Mouse (Mus musculus): ENCODE results near the gene Pcnx2.

DNA sequence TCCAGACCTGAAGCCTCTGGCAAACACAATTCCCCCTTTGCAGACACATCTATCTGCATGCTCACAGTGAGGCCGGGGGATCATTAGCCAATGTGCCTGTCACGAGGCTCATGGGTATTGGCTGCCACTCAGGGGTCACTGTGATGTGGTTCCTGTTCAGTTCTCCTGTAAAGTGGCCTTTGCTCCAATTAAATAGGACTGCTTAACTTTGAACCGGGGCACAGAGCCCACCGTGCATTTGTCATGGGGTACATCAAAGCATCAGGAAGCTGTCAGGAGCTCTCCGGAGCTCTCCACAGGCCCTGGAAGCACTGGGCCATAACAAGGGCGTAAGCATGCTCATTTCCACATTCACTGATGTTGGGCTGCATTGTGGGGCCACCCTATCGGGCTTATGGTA lies 181.5 kb downstream of the Pcnx2 start:
- no peak for TF ChIP-seq GATA1 (IDR thresholded peaks at IDR 0.05; ENCODE audit: borderline replicate concordance, low read length)
- TF ChIP-seq FLI1 (IDR thresholded peaks at IDR 0.05; ENCODE audit: low read length) = no peak
